Mouse (Mus musculus): ENCODE results near the gene Gm20388. TPM values are rescaled to one million over a fixed set of nuclear protein-coding genes. Genes with fewer than 3 reads are reported as not detected.

Gene Gm20388
- total and polyA plus RNA-seq, 2 experiments from 2014 or later, result 17.3 TPM; not detected in 1

DNA sequence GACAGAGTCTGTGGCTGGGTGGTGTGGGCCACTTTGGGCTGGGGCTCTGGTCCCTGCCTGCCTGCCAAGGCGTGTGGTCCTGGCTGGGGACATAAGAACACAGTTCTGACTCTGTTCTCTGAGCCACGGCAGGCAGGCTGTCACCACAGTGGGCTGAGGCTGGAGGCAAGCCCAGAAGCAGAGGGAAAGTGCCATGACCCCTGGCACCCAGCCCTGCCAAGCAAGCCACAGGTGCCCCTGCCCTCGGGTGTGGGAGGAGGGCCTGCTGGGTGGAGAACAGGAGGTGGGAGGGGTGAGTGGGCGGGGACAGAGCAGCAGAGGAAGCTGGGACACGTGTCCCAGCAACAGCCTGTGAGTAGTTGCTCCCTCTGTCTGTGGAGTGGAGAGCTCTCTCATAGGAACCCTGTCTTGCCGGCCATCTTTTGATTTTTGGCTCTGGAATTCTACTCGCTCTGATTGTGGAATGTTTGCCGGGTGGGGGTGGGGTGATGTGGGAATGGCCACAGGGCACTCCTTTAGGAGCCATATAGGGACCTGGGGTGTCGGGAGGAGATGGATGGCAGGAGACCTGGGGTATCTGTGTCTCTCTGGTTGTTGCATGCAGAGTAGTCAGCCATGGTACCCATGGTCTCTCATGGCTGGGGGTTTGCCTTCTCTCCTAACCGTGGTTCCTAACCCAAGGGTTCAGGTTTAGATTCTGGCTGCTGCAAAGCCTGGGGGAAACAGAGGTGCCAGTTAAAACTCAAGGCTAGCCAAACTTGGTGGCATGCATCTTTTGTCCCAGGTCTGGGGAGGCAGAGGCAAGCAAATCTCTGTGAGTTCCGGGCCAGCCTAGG, 458.4 kb downstream of the Gm20388 start:
- peak overlapping the region; percentile 8 for H3K4me2 ChIP-seq (ENCODE audit: low read depth, low read length)
- H3K27me3 ChIP-seq (ENCODE audit: control insufficient read depth, insufficient read depth, low read length), result no peaks in the 10 kb centered on the region
- ATAC-seq (ENCODE audit: insufficient read depth, low read depth) (peak; percentile 90), DNase-seq (ENCODE audit: low spot score) (peak; percentile 96)
- no peaks in the 10 kb centered on the region for H3K9me3 ChIP-seq (replicated peaks; ENCODE audit: control insufficient read depth, low read length)
- WGBS, result 12% methylated on average over 11 of the region's 11 CpGs
- H3K4me3 ChIP-seq (ENCODE audit: low read depth, low read length), result no peak overlapping the region
- TF ChIP-seq CTCF (IDR thresholded peaks at IDR 0.05; ENCODE audit: low read depth) (peak; percentile 55), EP300 (IDR thresholded peaks at IDR 0.05; ENCODE audit: low read depth) (no peak)
- H3K9ac ChIP-seq (replicated peaks; ENCODE audit: low read depth, low read length), result no peak overlapping the region
- H3K27ac ChIP-seq (ENCODE audit: low read depth), result peak overlapping the region; percentile 82
- H3K4me1 ChIP-seq (ENCODE audit: control insufficient read depth, insufficient read depth), result peaks cover 57% of the 10 kb centered on the region
- no peaks in the 10 kb centered on the region for H3K36me3 ChIP-seq (replicated peaks; ENCODE audit: control insufficient read depth, insufficient read depth, low read length)

DNA sequence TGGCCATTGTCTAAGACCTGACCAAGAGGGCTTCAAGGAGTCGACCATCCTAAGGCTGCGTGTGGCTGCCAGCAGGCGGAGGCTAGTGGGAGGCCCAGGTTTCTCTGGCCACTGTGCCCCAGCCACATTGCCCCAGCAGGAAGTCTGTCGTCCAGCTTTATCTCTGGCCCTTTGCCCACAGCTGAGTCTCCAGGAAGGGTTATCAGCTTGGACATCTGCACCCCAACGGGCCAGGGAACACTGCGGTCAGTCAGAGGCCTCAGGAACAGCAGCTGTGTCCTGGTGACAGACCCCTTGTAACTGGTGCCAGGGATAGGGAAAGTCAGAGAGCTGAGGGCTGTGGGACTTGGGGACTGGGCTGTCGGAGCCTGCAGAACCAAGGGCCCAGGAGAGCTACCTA, 459.3 kb downstream of the Gm20388 start:
- DNase-seq (ENCODE audit: low spot score), result no peak
- Histone ChIP-seq H3K9ac (replicated peaks; ENCODE audit: low read depth, low read length) (no peak overlapping the region), H3K36me3 (replicated peaks; ENCODE audit: control insufficient read depth, insufficient read depth, low read length) (no peaks in the 10 kb centered on the region), H3K4me1 (ENCODE audit: control insufficient read depth, insufficient read depth) (peaks cover 60% of the 10 kb centered on the region), H3K27me3 (ENCODE audit: control insufficient read depth, insufficient read depth, low read length) (no peaks in the 10 kb centered on the region), H3K4me2 (ENCODE audit: low read depth, low read length) (no peak overlapping the region), H3K9me3 (replicated peaks; ENCODE audit: control insufficient read depth, low read length) (no peaks in the 10 kb centered on the region), H3K27ac (ENCODE audit: low read depth) (peak overlapping the region; percentile 82), H3K4me3 (ENCODE audit: low read depth, low read length) (no peak overlapping the region)
- no peak for TF ChIP-seq EP300 (IDR thresholded peaks at IDR 0.05; ENCODE audit: low read depth)
- TF ChIP-seq CTCF (IDR thresholded peaks at IDR 0.05; ENCODE audit: low read depth), result no peak
- ATAC-seq (ENCODE audit: insufficient read depth, low read depth), result no peak
- WGBS, result 30% methylated on average over 7 of the region's 7 CpGs

DNA sequence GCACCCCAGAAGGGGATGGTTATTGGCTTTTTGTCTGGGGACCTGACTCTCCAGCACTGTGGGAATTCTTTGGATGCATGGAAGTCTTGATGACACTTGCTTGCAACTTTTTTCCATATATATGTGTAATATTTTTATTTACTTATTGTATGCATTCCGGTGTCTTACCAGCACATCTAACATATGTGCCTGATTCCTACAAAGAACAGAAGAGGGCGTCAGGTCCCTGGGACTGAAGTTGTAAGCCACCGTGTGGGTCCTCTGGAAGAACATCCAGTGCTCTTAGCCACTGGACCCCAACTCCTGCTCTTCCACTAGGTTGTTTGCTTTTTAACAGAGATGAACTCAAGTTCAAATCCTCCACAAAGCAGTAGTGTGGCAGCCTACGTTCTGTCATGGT, 459.8 kb downstream of the Gm20388 start:
- DNase-seq (ENCODE audit: low spot score) (no peak), ATAC-seq (ENCODE audit: insufficient read depth, low read depth) (no peak)
- TF ChIP-seq EP300 (IDR thresholded peaks at IDR 0.05; ENCODE audit: low read depth) (no peak), CTCF (IDR thresholded peaks at IDR 0.05; ENCODE audit: low read depth) (peak; percentile 34)
- no peaks in the 10 kb centered on the region for H3K27me3 ChIP-seq (ENCODE audit: control insufficient read depth, insufficient read depth, low read length)
- no peak overlapping the region for H3K4me2 ChIP-seq (ENCODE audit: low read depth, low read length)
- H3K27ac ChIP-seq (ENCODE audit: low read depth), result peak overlapping the region; percentile 52; the same call in 1 of the 2 replicates
- H3K4me1 ChIP-seq (ENCODE audit: control insufficient read depth, insufficient read depth), result peaks cover 63% of the 10 kb centered on the region
- 64% methylated on average over 4 of the region's 4 CpGs for WGBS
- H3K9ac ChIP-seq (replicated peaks; ENCODE audit: low read depth, low read length), result no peak overlapping the region
- H3K4me3 ChIP-seq (ENCODE audit: low read depth, low read length), result no peak overlapping the region
- no peaks in the 10 kb centered on the region for H3K9me3 ChIP-seq (replicated peaks; ENCODE audit: control insufficient read depth, low read length)
- no peaks in the 10 kb centered on the region for H3K36me3 ChIP-seq (replicated peaks; ENCODE audit: control insufficient read depth, insufficient read depth, low read length)

DNA sequence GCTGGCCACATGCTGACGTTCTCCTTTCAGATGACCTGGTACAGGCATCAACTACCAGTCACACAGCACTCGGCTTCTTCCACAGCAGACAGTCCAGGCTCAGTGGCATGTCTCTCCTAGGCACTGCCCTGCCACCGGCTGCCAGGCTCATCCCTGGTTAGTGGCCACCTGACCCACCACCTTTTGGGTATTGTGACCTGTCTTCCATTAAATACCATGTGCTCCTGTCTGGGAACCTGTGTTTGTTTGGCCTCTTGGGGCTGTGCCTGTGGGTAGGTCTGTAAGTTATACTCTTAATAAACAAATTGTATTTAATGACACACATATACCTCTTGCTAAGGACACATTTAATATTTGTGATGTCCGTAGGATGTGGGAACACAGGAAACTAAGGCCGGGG, 460.5 kb downstream of the Gm20388 start:
- WGBS, result 52% methylated on average over 5 of the region's 5 CpGs
- no peaks in the 10 kb centered on the region for H3K9me3 ChIP-seq (replicated peaks; ENCODE audit: control insufficient read depth, low read length)
- peak overlapping the region; percentile 52 for H3K27ac ChIP-seq (ENCODE audit: low read depth)
- TF ChIP-seq EP300 (IDR thresholded peaks at IDR 0.05; ENCODE audit: low read depth) (no peak), CTCF (IDR thresholded peaks at IDR 0.05; ENCODE audit: low read depth) (no peak)
- ATAC-seq (ENCODE audit: insufficient read depth, low read depth), result no peak
- H3K4me3 ChIP-seq (ENCODE audit: low read depth, low read length), result no peak overlapping the region
- no peak for DNase-seq (ENCODE audit: low spot score)
- peaks cover 63% of the 10 kb centered on the region for H3K4me1 ChIP-seq (ENCODE audit: control insufficient read depth, insufficient read depth)
- no peaks in the 10 kb centered on the region for H3K27me3 ChIP-seq (ENCODE audit: control insufficient read depth, insufficient read depth, low read length)
- H3K36me3 ChIP-seq (replicated peaks; ENCODE audit: control insufficient read depth, insufficient read depth, low read length), result no peaks in the 10 kb centered on the region
- no peak overlapping the region for H3K4me2 ChIP-seq (ENCODE audit: low read depth, low read length)
- no peak overlapping the region for H3K9ac ChIP-seq (replicated peaks; ENCODE audit: low read depth, low read length)

DNA sequence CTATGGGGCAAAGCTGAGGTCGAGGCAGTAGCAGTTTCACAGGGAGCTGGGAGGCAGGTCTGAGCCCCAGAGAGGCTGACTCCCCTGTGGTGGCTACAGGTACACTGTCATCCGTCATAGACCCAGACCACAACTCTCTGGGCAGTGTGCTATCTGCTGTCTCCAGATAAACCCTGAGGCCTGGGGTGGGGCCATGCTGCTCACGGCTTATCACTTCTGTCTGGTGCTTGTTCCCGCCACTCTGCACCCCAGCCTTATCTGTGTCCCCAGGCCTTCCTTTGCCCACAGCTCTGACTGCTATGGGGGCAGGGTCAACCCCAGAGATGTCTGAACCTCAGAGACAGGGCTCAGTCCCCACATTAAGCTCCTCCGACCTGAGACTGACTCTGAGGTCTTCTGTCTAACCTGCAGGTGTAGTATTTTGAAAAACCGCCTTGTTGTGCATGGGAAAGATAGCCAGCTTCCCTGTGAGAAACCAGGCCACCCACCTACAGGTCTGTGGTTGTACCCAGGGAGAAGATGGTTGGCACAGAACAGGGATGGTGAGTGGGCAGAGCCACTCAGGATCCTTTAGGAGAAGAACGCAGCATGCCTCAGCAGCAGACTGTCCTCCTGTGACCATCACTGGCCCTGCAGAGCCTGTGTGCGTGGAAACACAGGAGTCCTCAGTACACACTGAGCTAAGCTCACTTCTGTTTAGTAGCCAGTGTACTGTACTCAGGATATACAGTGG, 461.2 kb downstream of the Gm20388 start:
- ATAC-seq (ENCODE audit: insufficient read depth, low read depth), result no peak
- H3K9ac ChIP-seq (replicated peaks; ENCODE audit: low read depth, low read length), result no peak overlapping the region
- no peak overlapping the region for H3K4me2 ChIP-seq (ENCODE audit: low read depth, low read length)
- peaks cover 69% of the 10 kb centered on the region for H3K4me1 ChIP-seq (ENCODE audit: control insufficient read depth, insufficient read depth)
- WGBS, result 29% methylated on average over 8 of the region's 8 CpGs
- no peak for TF ChIP-seq EP300 (IDR thresholded peaks at IDR 0.05; ENCODE audit: low read depth)
- no peak for TF ChIP-seq CTCF (IDR thresholded peaks at IDR 0.05; ENCODE audit: low read depth)
- no peaks in the 10 kb centered on the region for H3K9me3 ChIP-seq (replicated peaks; ENCODE audit: control insufficient read depth, low read length)
- peak overlapping the region; percentile 52 for H3K27ac ChIP-seq (ENCODE audit: low read depth)
- no peak overlapping the region for H3K4me3 ChIP-seq (ENCODE audit: low read depth, low read length)
- no peaks in the 10 kb centered on the region for H3K36me3 ChIP-seq (replicated peaks; ENCODE audit: control insufficient read depth, insufficient read depth, low read length)
- H3K27me3 ChIP-seq (ENCODE audit: control insufficient read depth, insufficient read depth, low read length), result no peaks in the 10 kb centered on the region
- DNase-seq (ENCODE audit: low spot score), result no peak
